Mouse (Mus musculus) spleen, adult 12 weeks (tissue): Measurements from ENCODE around the gene Atp5mpl.
A peak's percentile ranks its signal among the peaks of the same experiment; 100 is the strongest.
"Not testable (repeated sequence)": the region's sequence is repeated elsewhere in the genome, so short reads cannot be mapped to it uniquely, and the experiment has no call there.

Source experiments
- DNase-seq: peaks from one replicate; pipeline ENCODE4 v3.0.0; 2022; ENCODE audit warnings: low spot score

Gene Atp5mpl

GRCm38 (mm10) chr12:111950486-111950885, 16.3 kb downstream of the Atp5mpl start:
- DNase-seq: no peak

GRCm38 (mm10) chr12:111946716-111947115, 20.1 kb downstream of the Atp5mpl start:
- DNase-seq: peak; percentile 42

- DNase-seq: not testable (repeated sequence)
Measured at GRCm38 (mm10) chr12:111945765-111946655, 20.8 kb downstream of the Atp5mpl start.

- no peak for DNase-seq
Measured at GRCm38 (mm10) chr12:111945115-111945514, 21.7 kb downstream of the Atp5mpl start.

- DNase-seq: peak; percentile 40
Measured at GRCm38 (mm10) chr12:111944065-111944987, 22.5 kb downstream of the Atp5mpl start.

GRCm38 (mm10) chr12:111943421-111944064, 23.2 kb downstream of the Atp5mpl start:
- no peak for DNase-seq

- DNase-seq: no peak
Measured at GRCm38 (mm10) chr12:111938623-111939177, 28.1 kb downstream of the Atp5mpl start.

GRCm38 (mm10) chr12:111936706-111937550, 29.8 kb downstream of the Atp5mpl start:
- DNase-seq: no peak

GRCm38 (mm10) chr12:111933971-111934370, 32.8 kb downstream of the Atp5mpl start:
- DNase-seq: no peak

GRCm38 (mm10) chr12:111933032-111933704, 33.6 kb downstream of the Atp5mpl start:
- DNase-seq: no peak

GRCm38 (mm10) chr12:111932513-111932912, 34.3 kb downstream of the Atp5mpl start:
- DNase-seq: no peak

GRCm38 (mm10) chr12:111931411-111932025, 35.3 kb downstream of the Atp5mpl start:
- DNase-seq: no peak

GRCm38 (mm10) chr12:111928411-111928966, 38.3 kb downstream of the Atp5mpl start:
- no peak for DNase-seq

GRCm38 (mm10) chr12:111927338-111927737, 39.4 kb downstream of the Atp5mpl start:
- no peak for DNase-seq

GRCm38 (mm10) chr12:111923117-111923516, 43.7 kb downstream of the Atp5mpl start:
- DNase-seq: no peak

GRCm38 (mm10) chr12:111920046-111920445, 46.7 kb downstream of the Atp5mpl start:
- no peak for DNase-seq

GRCm38 (mm10) chr12:111916514-111917217, 50.1 kb downstream of the Atp5mpl start:
- DNase-seq: no peak

GRCm38 (mm10) chr12:111915781-111916180, 51.0 kb downstream of the Atp5mpl start:
- no peak for DNase-seq

- DNase-seq: no peak
Measured at GRCm38 (mm10) chr12:111914031-111914430, 52.7 kb downstream of the Atp5mpl start.
